Mouse (Mus musculus): ENCODE measurements around the gene Spata5. TPM values are rescaled to one million over a fixed set of nuclear protein-coding genes. Genes with fewer than 3 reads are reported as not detected.
"Not testable (repeated sequence)": the region's sequence is repeated elsewhere in the genome, so short reads cannot be mapped to it uniquely, and the experiment has no call there.

The Spata5 gene
- total and polyA plus RNA-seq, 3 experiments: 33.5 to 67.6 TPM; not detected in 1

GRCm38 (mm10) chr3:37597200-37597599, 177.5 kb downstream of the Spata5 start:
- Histone ChIP-seq H3K27me3 (ENCODE audit: control insufficient read depth in 1 of 2, insufficient read depth in 2 of 2, low read length in 2 of 2) (no peaks in the 10 kb centered on the region), H3K9ac (ENCODE audit: control insufficient read depth, low read depth, low read length, poor library complexity, severe bottlenecking) (no peak overlapping the region), H3K4me1 (ENCODE audit: control insufficient read depth in 1 of 2, insufficient read depth in 2 of 2, low read length in 2 of 2) (no peaks in the 10 kb centered on the region), H3K27ac (ENCODE audit: control insufficient read depth, low read depth, low read length) (no peak overlapping the region), H3K9me3 (replicated peaks; ENCODE audit: insufficient read depth, low read length) (no peaks in the 10 kb centered on the region), H3K4me3 (ENCODE audit: control insufficient read depth in 1 of 2, insufficient read depth in 1 of 2, low read depth in 2 of 2, low read length in 2 of 2) (no peak overlapping the region), H3K36me3 (ENCODE audit: control insufficient read depth in 1 of 2, insufficient read depth in 2 of 2, low read length in 2 of 2) (no peaks in the 10 kb centered on the region), H3K79me2 (ENCODE audit: control insufficient read depth, insufficient read depth, low read length, poor library complexity) (no peaks in the 10 kb centered on the region)
- no peak for DNase-seq (ENCODE audit: low read depth, low spot score)
- TF ChIP-seq NELFE (IDR thresholded peaks at IDR 0.05; ENCODE audit: low read depth, low read length) (no peak), RCOR1 (IDR thresholded peaks at IDR 0.05; ENCODE audit: low read depth, low read length) (no peak), SMC3 (IDR thresholded peaks at IDR 0.05; ENCODE audit: low read depth, low read length) (no peak), ZNF384 (IDR thresholded peaks at IDR 0.05; ENCODE audit: low read depth, low read length) (no peak), BHLHE40 (IDR thresholded peaks at IDR 0.05; ENCODE audit: borderline replicate concordance, low read depth, low read length) (no peak), POLR2AphosphoS2 (IDR thresholded peaks at IDR 0.05; ENCODE audit: low read length) (no peak), SIN3A (IDR thresholded peaks at IDR 0.05; ENCODE audit: low read length) (no peak), TBP (IDR thresholded peaks at IDR 0.05; ENCODE audit: low read depth, low read length) (no peak), RAD21 (IDR thresholded peaks at IDR 0.05; ENCODE audit: low read depth, low read length) (no peak), POLR2AphosphoS5 (IDR thresholded peaks at IDR 0.05; ENCODE audit: borderline replicate concordance, low read depth, low read length) (no peak), ELF1 (IDR thresholded peaks at IDR 0.05; ENCODE audit: low read depth, low read length) (no peak)

GRCm38 (mm10) chr3:37599641-37600040, 179.9 kb downstream of the Spata5 start:
- DNase-seq (ENCODE audit: low read depth, low spot score); H3K36me3 ChIP-seq (ENCODE audit: control insufficient read depth in 1 of 2, insufficient read depth in 2 of 2, low read length in 2 of 2); H3K27ac ChIP-seq (ENCODE audit: control insufficient read depth, low read depth, low read length); H3K4me3 ChIP-seq (ENCODE audit: control insufficient read depth in 1 of 2, insufficient read depth in 1 of 2, low read depth in 2 of 2, low read length in 2 of 2); H3K4me1 ChIP-seq (ENCODE audit: control insufficient read depth in 1 of 2, insufficient read depth in 2 of 2, low read length in 2 of 2); H3K9me3 ChIP-seq (replicated peaks; ENCODE audit: insufficient read depth, low read length); H3K79me2 ChIP-seq (ENCODE audit: control insufficient read depth, insufficient read depth, low read length, poor library complexity); H3K27me3 ChIP-seq (ENCODE audit: control insufficient read depth in 1 of 2, insufficient read depth in 2 of 2, low read length in 2 of 2); H3K9ac ChIP-seq (ENCODE audit: control insufficient read depth, low read depth, low read length, poor library complexity, severe bottlenecking): not testable (repeated sequence)

GRCm38 (mm10) chr3:37602356-37602755, 182.7 kb downstream of the Spata5 start:
- no peak for DNase-seq (ENCODE audit: low read depth, low spot score)
- Histone ChIP-seq H3K27me3 (ENCODE audit: control insufficient read depth in 1 of 2, insufficient read depth in 2 of 2, low read length in 2 of 2) (no peaks in the 10 kb centered on the region), H3K4me1 (ENCODE audit: control insufficient read depth in 1 of 2, insufficient read depth in 2 of 2, low read length in 2 of 2) (no peaks in the 10 kb centered on the region), H3K9ac (ENCODE audit: control insufficient read depth, low read depth, low read length, poor library complexity, severe bottlenecking) (no peak overlapping the region), H3K27ac (ENCODE audit: control insufficient read depth, low read depth, low read length) (no peak overlapping the region), H3K79me2 (ENCODE audit: control insufficient read depth, insufficient read depth, low read length, poor library complexity) (no peaks in the 10 kb centered on the region), H3K4me3 (ENCODE audit: control insufficient read depth in 1 of 2, insufficient read depth in 1 of 2, low read depth in 2 of 2, low read length in 2 of 2) (no peak overlapping the region), H3K36me3 (ENCODE audit: control insufficient read depth in 1 of 2, insufficient read depth in 2 of 2, low read length in 2 of 2) (no peaks in the 10 kb centered on the region), H3K9me3 (replicated peaks; ENCODE audit: insufficient read depth, low read length) (no peaks in the 10 kb centered on the region)
- TF ChIP-seq ZKSCAN1 (IDR thresholded peaks at IDR 0.05; ENCODE audit: low read depth, low read length) (no peak), MAZ (IDR thresholded peaks at IDR 0.05; ENCODE audit: low read depth, low read length) (no peak), NRF1 (IDR thresholded peaks at IDR 0.05; ENCODE audit: insufficient read depth, low read depth, low read length, poor library complexity, severe bottlenecking) (no peak), SIN3A (IDR thresholded peaks at IDR 0.05; ENCODE audit: low read length) (no peak), MAFK (IDR thresholded peaks at IDR 0.05; ENCODE audit: borderline replicate concordance, low read depth, low read length) (no peak), BHLHE40 (IDR thresholded peaks at IDR 0.05; ENCODE audit: borderline replicate concordance, low read depth, low read length) (no peak), SMC3 (IDR thresholded peaks at IDR 0.05; ENCODE audit: low read depth, low read length) (no peak), UBTF (IDR thresholded peaks at IDR 0.05; ENCODE audit: borderline replicate concordance, insufficient read depth, low read depth, low read length) (no peak), MAX (IDR thresholded peaks at IDR 0.05; ENCODE audit: low read length) (no peak), USF2 (IDR thresholded peaks at IDR 0.05; ENCODE audit: borderline replicate concordance in 1 of 2, insufficient read depth in 1 of 2, low read depth in 1 of 2, low read length in 2 of 2) (no peak), TAL1 (IDR thresholded peaks at IDR 0.05; ENCODE audit: low read length) (no peak), RCOR1 (IDR thresholded peaks at IDR 0.05; ENCODE audit: low read depth, low read length) (no peak), TBP (IDR thresholded peaks at IDR 0.05; ENCODE audit: low read depth, low read length) (no peak), USF1 (IDR thresholded peaks at IDR 0.05; ENCODE audit: low read depth, low read length) (no peak), ZC3H11A (IDR thresholded peaks at IDR 0.05; ENCODE audit: low read depth, low read length) (no peak), KAT2A (conservative IDR thresholded peaks at IDR 0.05; ENCODE audit: low read depth, low read length) (no peak)

Data from MEL (cell line).